Mouse (Mus musculus) cerebellum, adult 2 months (tissue): Measurements from ENCODE around the gene Ppp1r1c.

ENCODE experiments used
- CTCF ChIP-seq: fragments of 200-500 bp; IDR thresholded peaks from 2 replicates; pipeline ENCODE4 v1.5.1; 2011; ENCODE audit warnings: low read depth, mild to moderate bottlenecking, control low read depth, low read length, moderate library complexity, borderline replicate concordance; ENCODE audit not compliant: insufficient read depth
- POLR2A ChIP-seq: fragments of 200-500 bp; IDR thresholded peaks from 2 replicates; pipeline ENCODE4 v1.6.1; 2011; ENCODE audit warnings: low read length, control low read depth, borderline replicate concordance; ENCODE audit not compliant: insufficient read depth

GRCm38 (mm10) chr2:79744164-79744563, 36.6 kb downstream of the Ppp1r1c start:
- no peak for TF ChIP-seq POLR2A
- TF ChIP-seq CTCF = no peak
